Mouse (Mus musculus) hindbrain, embryonic 13.5 days (tissue): ENCODE data around the gene Exoc6b. TPM values are rescaled to one million over a fixed set of nuclear protein-coding genes. Genes with fewer than 3 reads are reported as not detected.
A peak's percentile ranks its signal among the peaks of the same experiment; 100 is the strongest.
"Not testable (repeated sequence)": the region's sequence is repeated elsewhere in the genome, so short reads cannot be mapped to it uniquely, and the experiment has no call there.

Experiments used
- ATAC-seq: fragments of 200-750 bp; cut with Nextera tagmentation; 2 replicates; pipeline ENCODE4 v1.8.0; 2017; ENCODE audit warnings: moderate TSS enrichment; ENCODE audit not compliant: low FRiP score
- H3K27ac ChIP-seq: fragments of 300-500 bp; sonication (generic); 2 replicates; pipeline ENCODE4 v1.5.1; 2015; ENCODE audit warnings: inconsistent platforms, mild to moderate bottlenecking, moderate library complexity
- H3K27me3 ChIP-seq: fragments of 300-500 bp; sonication (generic); 2 replicates; pipeline ENCODE4 v1.6.1; 2015; ENCODE audit warnings: mild to moderate bottlenecking, inconsistent platforms
- H3K36me3 ChIP-seq: fragments of 300-500 bp; sonication (generic); 2 replicates; pipeline ENCODE4 v1.6.1; 2015; ENCODE audit warnings: mild to moderate bottlenecking, inconsistent platforms
- H3K4me1 ChIP-seq: fragments of 300-500 bp; sonication (generic); replicated peaks from 2 replicates; pipeline ENCODE4 v1.6.1; 2015; ENCODE audit warnings: inconsistent platforms
- H3K4me2 ChIP-seq: fragments of 300-500 bp; sonication (generic); 2 replicates; pipeline ENCODE4 v1.6.1; 2015; ENCODE audit warnings: inconsistent platforms, mild to moderate bottlenecking, moderate library complexity
- H3K4me3 ChIP-seq: fragments of 300-500 bp; sonication (generic); 2 replicates; pipeline ENCODE4 v1.5.1; 2015; ENCODE audit warnings: mild to moderate bottlenecking, inconsistent platforms
- H3K9ac ChIP-seq: fragments of 300-500 bp; sonication (generic); 2 replicates; pipeline ENCODE4 v1.6.1; 2015; ENCODE audit warnings: mild to moderate bottlenecking, inconsistent platforms
- H3K9me3 ChIP-seq: fragments of 300-500 bp; sonication (generic); 2 replicates; pipeline ENCODE4 v1.6.1; 2016; ENCODE audit warnings: inconsistent platforms
- WGBS: fragments of 180-500 bp; shearing (Covaris S2); methylation state at CpG from one replicate; pipeline ENCODE4 v1.1.7; 2015; 5-methylcytosine and 5-hydroxymethylcytosine counted together
- polyA plus RNA-seq: library from polyadenylated mRNA; unstranded; fragments of >200 nt; fragmentation: Nextera tagmentation; extraction: Ambion mirVana; gene quantifications from 2 replicates; pipeline ENCODE4 v1.2.1, GENCODE M21; 2015

Gene Exoc6b
- 47.7 and 52.1 TPM in 2 replicates for polyA plus RNA-seq

- peak within 1 kb of the TSS; percentile 76 for H3K4me2 ChIP-seq
- ATAC-seq = peak; percentile 93
- WGBS = 1% methylated on average over 53 of the region's 63 CpGs
- peak within 1 kb of the TSS; percentile 88 for H3K9ac ChIP-seq
- H3K9me3 ChIP-seq = no peaks in the 10 kb centered on the region
- H3K4me3 ChIP-seq = peak within 1 kb of the TSS; percentile 71
- H3K27me3 ChIP-seq = 0 out of 2 replicates have a peak, but pooled peaks cover 8% of the 10 kb centered on the region
- peak within 1 kb of the TSS; percentile 85 for H3K27ac ChIP-seq
- no peaks in the 10 kb centered on the region for H3K36me3 ChIP-seq
- peaks cover 23% of the 10 kb centered on the region for H3K4me1 ChIP-seq
Observed at GRCm38 (mm10) chr6:85069023-85069985, at the start of gene Exoc6b. Gene Exoc6b, minus strand, starts transcription at chr6:85069513.

- not testable (repeated sequence) for ATAC-seq, H3K27me3 ChIP-seq, H3K27ac ChIP-seq, H3K9me3 ChIP-seq, H3K4me2 ChIP-seq, H3K36me3 ChIP-seq, H3K9ac ChIP-seq, H3K4me1 ChIP-seq, H3K4me3 ChIP-seq
- WGBS = 46% methylated on average over 11 of the region's 11 CpGs
Observed at GRCm38 (mm10) chr6:85117545-85118511, 48.5 kb upstream of the Exoc6b start.

GRCm38 (mm10) chr6:85105033-85105615 is 35.8 kb upstream of the Exoc6b start:
- ATAC-seq = no peak

GRCm38 (mm10) chr6:85103321-85103720 is 34.0 kb upstream of the Exoc6b start:
- no peak for ATAC-seq
- Histone ChIP-seq H3K9ac (no peak overlapping the region), H3K4me3 (no peak overlapping the region), H3K36me3 (no peaks in the 10 kb centered on the region), H3K9me3 (no peaks in the 10 kb centered on the region), H3K27me3 (no peaks in the 10 kb centered on the region), H3K4me1 (no peaks in the 10 kb centered on the region), H3K4me2 (no peak overlapping the region), H3K27ac (no peak overlapping the region)
- 89% methylated on average over 3 of the region's 3 CpGs for WGBS

More at GRCm38 (mm10) chr6:85105033-85105615, 35.8 kb upstream of the Exoc6b start:
- Histone ChIP-seq H3K4me1 (no peaks in the 10 kb centered on the region), H3K9ac (no peak overlapping the region), H3K36me3 (no peaks in the 10 kb centered on the region), H3K4me3 (no peak overlapping the region), H3K27ac (no peak overlapping the region), H3K9me3 (no peaks in the 10 kb centered on the region), H3K4me2 (no peak overlapping the region), H3K27me3 (no peaks in the 10 kb centered on the region)
- 86% methylated on average over 10 of the region's 10 CpGs for WGBS

- Histone ChIP-seq H3K9me3 (no peaks in the 10 kb centered on the region), H3K4me2 (no peak overlapping the region), H3K36me3 (no peaks in the 10 kb centered on the region), H3K27ac (no peak overlapping the region), H3K9ac (no peak overlapping the region), H3K27me3 (no peaks in the 10 kb centered on the region), H3K4me1 (no peaks in the 10 kb centered on the region), H3K4me3 (no peak overlapping the region)
- 85% methylated on average over 2 of the region's 2 CpGs for WGBS
- ATAC-seq = no peak
Observed at GRCm38 (mm10) chr6:85096441-85096840, 27.1 kb upstream of the Exoc6b start.

- H3K27ac ChIP-seq = no peak overlapping the region
- H3K9me3 ChIP-seq = no peaks in the 10 kb centered on the region
- no peak for ATAC-seq
- no peak overlapping the region for H3K4me3 ChIP-seq
- WGBS = 90% methylated on average over 4 of the region's 4 CpGs
- H3K36me3 ChIP-seq = no peaks in the 10 kb centered on the region
- H3K4me2 ChIP-seq = no peak overlapping the region
- H3K9ac ChIP-seq = no peak overlapping the region
- no peaks in the 10 kb centered on the region for H3K4me1 ChIP-seq
- no peaks in the 10 kb centered on the region for H3K27me3 ChIP-seq
Observed at GRCm38 (mm10) chr6:85087425-85087824, 18.1 kb upstream of the Exoc6b start.

GRCm38 (mm10) chr6:85086645-85087044 is 17.3 kb upstream of the Exoc6b start:
- Histone ChIP-seq H3K4me3 (no peak overlapping the region), H3K4me1 (no peaks in the 10 kb centered on the region), H3K36me3 (no peaks in the 10 kb centered on the region), H3K27me3 (no peaks in the 10 kb centered on the region), H3K9me3 (no peaks in the 10 kb centered on the region), H3K27ac (no peak overlapping the region), H3K4me2 (no peak overlapping the region), H3K9ac (no peak overlapping the region)
- WGBS = 79% methylated on average over 3 of the region's 3 CpGs
- ATAC-seq = no peak

- not testable (repeated sequence) for H3K9ac ChIP-seq, H3K4me3 ChIP-seq, H3K4me1 ChIP-seq, H3K27me3 ChIP-seq, H3K9me3 ChIP-seq, H3K4me2 ChIP-seq, ATAC-seq, H3K36me3 ChIP-seq, H3K27ac ChIP-seq
- WGBS = 86% methylated on average over 29 of the region's 29 CpGs
Observed at GRCm38 (mm10) chr6:85076179-85076720, 6.9 kb upstream of the Exoc6b start.

GRCm38 (mm10) chr6:85074996-85075395 is 5.7 kb upstream of the Exoc6b start:
- Histone ChIP-seq H3K9me3 (no peaks in the 10 kb centered on the region), H3K9ac (no peak overlapping the region), H3K4me1 (no peaks in the 10 kb centered on the region), H3K27ac (no peak overlapping the region), H3K27me3 (0 out of 2 replicates have a peak, but pooled peaks cover 8% of the 10 kb centered on the region), H3K4me2 (no peak overlapping the region), H3K4me3 (no peak overlapping the region), H3K36me3 (no peaks in the 10 kb centered on the region)
- no peak for ATAC-seq
- WGBS = 17% methylated on average over 2 of the region's 2 CpGs

GRCm38 (mm10) chr6:85068322-85069022 is 841 bp downstream of the Exoc6b start:
- H3K27me3 ChIP-seq = 0 out of 2 replicates have a peak, but pooled peaks cover 8% of the 10 kb centered on the region
- no peaks in the 10 kb centered on the region for H3K36me3 ChIP-seq
- peak overlapping the region; percentile 76 for H3K4me2 ChIP-seq
- peaks cover 23% of the 10 kb centered on the region for H3K4me1 ChIP-seq
- H3K27ac ChIP-seq = peak overlapping the region; percentile 85
- 4% methylated on average over 17 of the region's 17 CpGs for WGBS
- no peaks in the 10 kb centered on the region for H3K9me3 ChIP-seq
- ATAC-seq = peak; percentile 67
- peak overlapping the region; percentile 88 for H3K9ac ChIP-seq
- H3K4me3 ChIP-seq = peak overlapping the region; percentile 71

GRCm38 (mm10) chr6:85057641-85058040 is 11.7 kb downstream of the Exoc6b start:
- WGBS = 90% methylated on average over 1 of the region's 1 CpGs
- H3K9me3 ChIP-seq = no peaks in the 10 kb centered on the region
- H3K9ac ChIP-seq = no peak overlapping the region
- H3K27me3 ChIP-seq = no peaks in the 10 kb centered on the region
- no peak overlapping the region for H3K27ac ChIP-seq
- H3K36me3 ChIP-seq = peaks cover 3% of the 10 kb centered on the region; the same call in 1 of the 2 replicates
- no peak overlapping the region for H3K4me2 ChIP-seq
- no peak for ATAC-seq
- no peaks in the 10 kb centered on the region for H3K4me1 ChIP-seq
- H3K4me3 ChIP-seq = no peak overlapping the region
